Mouse (Mus musculus) right cerebral cortex, postnatal 14 days (tissue): ENCODE measurements around the gene Prox1.
A peak's percentile ranks its signal among the peaks of the same experiment; 100 is the strongest.

Source experiments
- DNase-seq: peaks from one replicate; pipeline ENCODE4 v3.0.0; 2022

Gene Prox1

DNA sequence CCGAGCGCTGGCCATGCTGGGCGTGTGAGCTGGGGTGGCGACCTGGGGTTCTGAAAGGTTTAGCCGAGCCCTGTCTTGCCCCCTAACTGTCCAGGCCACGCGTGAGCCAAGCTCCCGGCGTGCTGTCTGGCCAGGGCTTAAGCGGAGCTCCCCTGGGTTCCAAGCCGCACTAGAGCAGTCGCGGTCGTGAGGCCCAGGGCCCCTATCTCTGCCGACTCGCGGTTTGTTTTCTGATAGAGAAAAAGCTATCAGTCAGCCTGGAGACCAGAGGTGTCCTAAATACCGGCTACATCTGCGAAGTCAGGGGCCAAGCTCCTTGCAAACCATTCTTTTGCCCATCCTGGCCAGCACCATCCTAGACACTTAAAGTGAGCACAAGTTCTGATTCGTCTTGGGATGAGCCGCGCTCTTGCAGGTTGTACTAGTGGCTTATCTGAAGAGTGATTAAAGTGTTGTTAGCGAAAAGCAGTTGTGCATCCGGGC, 2.5 kb upstream of the Prox1 start:
- no peak for DNase-seq

DNA sequence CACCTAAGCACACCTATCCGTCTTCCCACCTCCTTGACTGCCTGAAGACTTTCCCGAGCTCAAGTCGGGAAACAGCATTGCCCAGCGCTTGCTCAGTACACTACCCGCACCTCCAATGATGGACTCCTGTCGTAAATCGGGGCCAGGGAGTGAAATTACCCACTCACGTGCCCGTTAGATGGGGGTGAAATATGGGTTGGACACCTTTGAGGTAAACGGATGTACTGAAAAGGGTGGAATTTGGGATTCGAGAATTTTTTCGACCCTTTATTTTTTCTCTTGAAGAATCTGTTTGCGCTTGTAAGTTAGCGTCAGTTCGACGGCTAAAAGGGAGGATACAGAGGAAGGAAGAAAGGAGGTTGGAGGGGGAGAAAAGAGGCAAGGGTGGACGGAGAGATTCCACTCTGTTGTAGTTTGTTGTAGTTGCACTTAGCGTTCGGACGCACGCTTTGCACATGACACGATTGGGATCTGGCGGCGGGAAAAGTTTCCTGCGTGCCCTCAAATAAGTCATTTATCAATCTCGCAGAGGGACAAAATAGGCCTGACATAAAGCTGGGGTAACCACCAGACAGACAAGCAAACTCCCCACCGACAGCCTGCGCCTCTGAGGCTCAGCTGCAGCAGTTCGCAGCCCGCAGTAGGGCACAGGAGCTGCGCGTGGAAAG, 1.9 kb upstream of the Prox1 start:
- DNase-seq: no peak

DNA sequence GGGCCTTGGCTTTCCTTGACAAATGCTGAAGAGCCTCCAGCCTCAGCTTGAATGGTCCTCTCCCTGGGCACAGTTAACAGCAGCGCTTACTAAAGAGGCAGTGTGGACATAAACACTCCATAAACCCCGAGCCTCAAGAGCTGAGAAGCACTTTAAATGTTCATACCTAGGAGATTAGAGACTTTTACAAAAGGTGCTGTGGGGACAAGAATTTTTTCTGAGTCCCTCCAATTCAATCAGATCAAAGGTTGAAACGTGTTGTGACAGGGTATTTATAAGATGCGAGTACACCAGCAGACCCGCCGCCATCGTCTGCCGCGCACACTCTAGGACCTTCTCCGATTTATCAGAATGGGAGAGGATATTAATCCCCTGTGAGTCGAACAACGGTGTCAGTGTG, 1.2 kb upstream of the Prox1 start:
- DNase-seq: no peak

DNA sequence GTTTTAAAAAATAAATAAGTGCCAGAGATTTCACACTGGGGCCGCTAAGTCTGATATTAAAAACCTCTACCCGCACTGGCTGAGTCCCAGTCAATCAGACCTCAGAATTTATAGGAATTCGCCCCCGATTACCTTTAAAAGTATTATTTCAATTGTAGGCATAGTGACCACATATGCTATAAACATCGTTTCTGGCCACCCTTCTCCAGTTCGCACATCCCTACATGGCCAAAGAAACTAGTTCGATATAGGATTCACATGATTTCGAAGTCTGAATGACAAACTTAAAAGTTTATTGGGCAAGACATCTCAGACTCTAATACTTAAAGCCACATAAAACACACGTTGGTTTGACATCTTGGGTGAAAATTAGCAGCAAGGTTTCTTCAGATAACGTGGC, 827 bp upstream of the Prox1 start:
- DNase-seq: no peak

DNA sequence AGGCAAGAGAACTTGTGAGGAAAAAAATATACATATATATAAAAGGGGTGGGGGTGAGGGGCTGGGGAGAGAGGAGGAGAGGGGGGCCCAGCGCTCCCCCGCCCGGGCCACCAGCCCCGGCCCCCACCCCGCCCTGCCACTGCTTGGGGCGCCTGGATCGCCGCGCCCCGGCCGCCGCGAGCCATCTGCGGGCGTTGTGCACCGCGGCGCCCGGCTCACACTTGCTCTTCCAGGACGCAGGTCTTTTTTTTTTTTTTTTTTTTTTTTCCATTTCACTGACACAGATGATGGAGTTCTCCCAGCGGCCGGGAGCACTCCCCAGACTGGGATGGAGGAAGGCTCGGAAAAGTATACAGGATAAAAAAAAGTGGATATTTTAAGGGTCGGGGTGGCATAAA, 304 bp upstream of the Prox1 start:
- DNase-seq: no peak

DNA sequence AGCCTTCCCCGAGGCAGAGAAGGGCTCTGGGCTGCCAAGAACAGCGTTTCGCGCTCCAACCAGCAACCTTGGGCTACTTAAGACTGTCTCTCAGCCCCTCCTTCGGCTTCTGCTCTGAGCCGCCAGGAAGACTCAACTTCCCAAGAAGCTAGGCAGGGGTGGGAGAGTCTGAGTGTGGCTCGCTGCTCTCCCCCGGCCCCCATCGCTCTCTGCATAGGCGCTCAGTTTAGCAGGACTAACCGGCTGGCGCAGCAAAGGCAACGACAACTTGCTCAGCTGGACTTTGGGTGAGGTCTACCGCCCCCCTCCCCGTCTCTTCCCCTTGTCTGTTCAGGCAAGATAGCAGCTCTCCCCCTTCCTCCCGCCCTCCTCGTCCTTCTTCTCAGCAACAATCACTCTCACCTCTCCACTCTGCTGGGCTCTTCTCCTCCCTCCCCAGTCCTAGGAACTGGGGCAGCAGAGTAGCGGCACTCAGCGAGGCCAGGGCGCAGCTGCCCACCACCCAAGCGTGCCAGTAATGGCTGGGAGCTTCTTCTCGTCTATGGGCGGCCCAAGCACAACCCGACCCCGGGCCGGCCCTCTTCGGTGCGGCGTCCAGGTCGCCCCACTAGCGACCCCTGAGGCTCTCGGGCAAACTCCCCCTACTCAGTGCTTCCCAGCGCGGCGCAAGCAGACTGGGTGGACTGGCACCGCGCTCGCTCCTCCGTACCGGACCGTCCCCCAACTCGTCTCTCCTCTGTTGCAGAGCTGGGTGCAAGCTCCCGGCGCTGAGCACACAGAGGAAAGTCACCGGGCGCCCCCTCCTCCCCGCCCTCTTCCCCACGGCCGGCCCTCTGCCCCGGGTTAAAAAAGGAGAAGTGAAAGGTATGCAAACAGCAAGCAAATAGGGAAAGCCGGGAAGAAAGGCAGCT, 1.5 kb downstream of the Prox1 start:
- DNase-seq: no peak

DNA sequence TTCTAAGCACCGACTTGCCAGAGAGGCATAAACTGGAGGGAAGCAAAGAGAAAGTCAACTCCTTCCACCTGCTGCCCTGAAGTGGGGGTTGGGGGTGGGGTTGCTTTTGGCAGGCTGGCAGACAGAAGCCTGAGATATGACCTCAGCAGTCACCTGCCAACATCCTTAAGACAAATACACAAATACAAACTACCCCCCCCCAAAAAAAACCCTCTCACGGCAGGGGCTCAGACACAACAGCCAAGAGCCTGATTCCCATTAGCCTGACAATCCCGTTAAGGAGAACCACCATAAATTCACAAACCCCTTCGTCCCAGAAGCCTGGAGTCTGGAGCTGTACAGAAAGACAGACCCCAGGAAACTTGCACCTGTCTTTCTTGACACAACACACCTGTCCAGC, 2.4 kb downstream of the Prox1 start:
- DNase-seq: no peak

DNA sequence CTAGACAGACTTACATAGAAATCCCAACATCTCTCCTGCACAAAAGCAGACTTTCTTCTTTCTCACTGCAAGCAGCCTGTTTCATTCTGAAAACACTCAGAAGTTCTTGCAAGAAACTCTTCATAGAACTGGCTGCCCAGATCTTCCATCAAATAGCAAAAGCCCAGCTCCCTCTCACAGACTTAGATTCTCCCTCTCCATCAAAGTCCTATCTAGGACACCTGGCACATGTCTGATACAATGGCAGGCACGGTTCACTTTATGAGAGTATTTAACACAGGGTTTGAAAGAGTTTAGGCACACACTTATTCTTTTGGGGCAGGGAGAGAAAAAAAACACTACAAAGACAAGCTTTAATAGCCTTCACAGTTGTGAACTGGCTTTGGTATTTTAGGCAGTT, 2.9 kb downstream of the Prox1 start:
- no peak for DNase-seq

DNA sequence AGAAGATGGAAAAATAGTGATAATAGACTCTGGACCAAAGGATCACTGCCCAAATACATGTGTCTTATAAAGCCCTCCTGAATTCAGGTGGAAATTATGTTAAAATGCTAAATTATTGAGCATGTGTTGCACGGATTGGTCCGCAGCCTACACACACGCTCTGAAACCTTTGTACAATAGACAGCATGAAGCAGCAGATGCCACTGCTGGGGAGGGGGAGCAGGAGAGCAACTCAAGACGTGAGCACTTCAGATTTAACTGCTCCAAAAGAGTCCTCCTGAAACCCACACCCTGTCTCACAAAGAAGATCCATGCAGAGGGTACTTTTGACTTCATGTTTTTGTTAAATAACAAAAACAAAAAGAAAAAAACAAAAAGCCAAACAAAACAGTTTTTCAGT, 5.0 kb downstream of the Prox1 start:
- no peak for DNase-seq

DNA sequence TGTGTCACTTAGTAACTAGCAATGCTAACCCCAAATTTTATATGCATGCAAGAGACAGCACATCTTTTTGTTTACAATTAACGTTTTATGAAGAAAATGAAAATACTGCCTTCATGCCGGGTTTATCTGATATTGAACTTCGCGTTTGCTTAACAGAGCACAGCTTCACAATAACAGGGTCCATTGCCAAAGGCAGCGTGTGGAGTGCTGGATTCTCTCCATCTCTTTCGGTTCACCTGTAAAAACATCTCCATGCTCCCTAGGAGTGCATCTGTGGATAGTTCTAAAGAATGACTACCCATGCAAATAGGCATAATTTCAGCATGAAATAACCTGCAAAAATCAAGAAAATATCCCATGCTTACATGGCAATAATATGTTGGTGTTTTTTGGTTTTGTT, 7.0 kb downstream of the Prox1 start:
- DNase-seq: no peak

DNA sequence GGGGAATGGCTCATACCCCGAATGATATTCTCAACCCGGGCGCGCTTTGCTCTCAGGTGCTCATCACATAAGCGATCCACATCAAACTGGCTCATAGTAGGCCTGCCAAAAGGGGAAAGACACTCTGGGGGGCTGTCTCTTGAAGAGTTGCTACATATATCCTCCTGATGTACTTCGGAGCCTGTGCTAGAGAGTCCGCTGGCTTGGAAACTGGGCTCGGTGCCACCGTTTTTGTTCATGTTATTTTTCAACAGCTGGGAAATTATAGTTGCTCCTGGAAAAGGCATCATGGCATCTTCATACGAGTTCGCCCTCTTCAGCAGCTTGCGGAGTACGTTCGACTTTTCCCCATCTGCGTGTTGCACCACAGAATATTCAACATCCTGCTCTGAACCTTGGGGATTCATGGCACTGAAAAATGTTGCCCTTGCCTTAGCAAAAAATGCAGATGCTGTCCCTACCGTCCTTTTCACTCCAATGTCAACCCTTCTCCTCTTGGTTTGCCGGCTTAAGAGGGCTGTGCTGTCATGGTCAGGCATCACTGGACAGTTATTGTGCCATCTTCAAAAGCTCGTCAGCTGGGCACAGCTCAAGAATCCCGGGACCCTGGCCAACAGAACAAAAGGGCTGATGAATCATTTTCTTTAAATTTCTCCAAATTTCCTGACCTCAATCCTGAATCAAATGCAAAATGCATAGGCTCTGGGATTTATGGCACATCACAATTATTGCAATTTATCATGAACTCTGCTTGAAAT, 8.6 kb downstream of the Prox1 start:
- DNase-seq: peak; percentile 26

DNA sequence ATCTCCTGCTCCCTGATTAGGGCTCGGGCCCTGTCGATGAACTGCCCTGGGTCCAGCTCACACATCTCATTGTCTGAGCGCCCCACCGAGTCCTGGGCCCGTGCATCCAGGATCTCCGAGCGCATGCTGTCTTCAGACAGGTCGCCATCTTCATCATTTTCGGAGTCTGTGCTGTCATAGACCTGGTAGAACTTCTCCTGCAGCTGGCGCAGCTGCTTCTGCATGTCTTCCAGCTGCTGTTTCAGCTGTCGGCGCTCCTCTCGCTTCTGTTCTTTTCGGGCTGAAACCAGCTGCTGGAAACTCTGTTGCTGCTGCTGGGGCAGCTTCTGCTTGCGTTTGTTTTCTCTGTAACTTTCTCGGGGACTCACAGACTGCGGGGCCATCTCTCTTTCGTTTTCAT, 9.2 kb downstream of the Prox1 start:
- no peak for DNase-seq

DNA sequence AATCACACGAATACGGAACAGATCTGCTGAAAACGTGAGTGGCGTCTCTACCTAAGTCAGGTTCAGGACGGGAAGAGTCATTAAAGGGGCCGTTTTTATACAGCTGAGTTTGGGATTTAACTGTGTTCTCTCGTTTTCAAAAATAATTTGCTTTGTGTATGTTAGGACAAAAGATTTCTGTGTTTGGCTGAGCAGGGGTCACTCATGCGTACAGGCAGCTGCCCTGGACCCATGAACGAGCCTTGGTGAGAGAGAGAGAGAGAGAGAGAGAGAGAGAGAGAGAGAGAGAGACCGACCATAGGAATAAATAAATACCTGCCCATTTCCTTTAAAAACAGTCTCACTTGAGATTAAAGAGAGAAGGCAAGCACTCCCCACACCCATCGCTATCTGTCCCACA, 11.1 kb downstream of the Prox1 start:
- DNase-seq: no peak

DNA sequence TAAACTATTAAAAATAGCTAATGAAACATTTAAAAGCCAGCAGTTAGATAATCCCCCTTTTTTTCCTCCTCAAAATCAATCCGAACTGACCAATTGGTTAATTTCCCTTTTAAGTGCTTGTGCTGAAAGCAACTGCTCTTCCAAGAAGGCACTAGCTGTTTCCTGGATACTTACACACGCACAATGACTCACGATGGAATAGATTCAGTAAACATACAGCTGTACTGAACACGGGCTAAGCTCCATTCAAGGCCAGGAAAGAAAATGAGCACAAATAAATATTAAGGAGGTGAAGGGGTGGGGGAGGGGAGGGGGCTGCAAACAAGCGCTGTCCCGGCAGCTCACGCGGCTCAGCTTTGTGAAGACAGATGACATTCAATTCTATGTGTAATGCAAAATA, 14.8 kb downstream of the Prox1 start:
- no peak for DNase-seq

DNA sequence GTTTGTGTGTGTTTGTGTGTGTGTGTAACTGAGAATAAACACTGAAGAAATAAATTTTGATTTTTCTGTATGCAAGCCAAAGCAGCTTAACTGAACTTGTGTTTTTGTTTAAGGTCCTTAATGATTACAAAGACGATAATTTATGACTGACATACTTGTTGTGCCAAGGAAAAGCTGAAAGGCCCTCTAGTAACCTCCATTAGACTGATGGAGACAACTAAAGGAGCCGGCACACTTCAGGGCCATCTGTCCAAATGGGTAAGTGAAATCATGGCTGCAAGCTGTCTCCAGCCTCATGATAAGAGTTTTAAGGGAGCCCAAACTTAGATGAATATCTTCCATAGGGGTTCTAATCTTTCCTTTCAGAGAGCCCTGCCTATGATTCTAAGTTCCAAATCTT, 15.5 kb downstream of the Prox1 start:
- DNase-seq: no peak

DNA sequence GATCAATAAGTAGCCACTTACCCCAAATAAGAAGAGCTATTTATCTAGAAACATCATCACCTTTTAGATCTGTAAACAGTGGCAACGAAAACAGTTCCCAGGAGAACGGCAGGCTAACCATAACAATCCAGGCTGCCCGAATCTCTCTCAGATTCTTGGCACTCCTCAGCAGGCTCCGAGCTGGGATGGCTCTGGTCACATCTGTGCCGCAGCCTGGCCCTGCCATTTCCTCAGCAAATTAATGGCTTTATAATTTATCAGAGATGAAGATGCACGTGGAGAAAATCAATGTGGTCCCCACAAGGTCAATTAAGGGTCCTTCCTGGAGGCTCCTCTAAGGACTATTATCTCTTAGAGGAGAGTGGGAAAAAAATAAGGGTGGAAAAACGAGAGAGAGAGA, 16.2 kb downstream of the Prox1 start:
- no peak for DNase-seq

DNA sequence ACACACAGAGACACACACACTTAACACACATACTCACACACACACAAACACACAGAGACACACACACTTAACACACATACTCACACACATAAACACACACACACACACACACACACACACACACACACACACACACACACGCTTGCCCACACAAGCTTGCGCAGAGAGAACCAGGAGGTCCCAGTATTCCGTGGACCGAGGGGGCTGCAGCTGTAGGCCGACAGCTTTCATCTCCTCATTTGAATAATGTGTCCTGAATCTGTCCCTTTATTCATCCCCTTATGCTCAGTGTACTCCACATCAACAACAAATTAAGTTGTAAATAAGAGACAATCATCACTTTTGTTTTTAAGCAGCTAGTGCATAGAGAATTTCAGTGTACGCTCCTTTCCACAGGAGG, 17.9 kb downstream of the Prox1 start:
- DNase-seq: no peak

DNA sequence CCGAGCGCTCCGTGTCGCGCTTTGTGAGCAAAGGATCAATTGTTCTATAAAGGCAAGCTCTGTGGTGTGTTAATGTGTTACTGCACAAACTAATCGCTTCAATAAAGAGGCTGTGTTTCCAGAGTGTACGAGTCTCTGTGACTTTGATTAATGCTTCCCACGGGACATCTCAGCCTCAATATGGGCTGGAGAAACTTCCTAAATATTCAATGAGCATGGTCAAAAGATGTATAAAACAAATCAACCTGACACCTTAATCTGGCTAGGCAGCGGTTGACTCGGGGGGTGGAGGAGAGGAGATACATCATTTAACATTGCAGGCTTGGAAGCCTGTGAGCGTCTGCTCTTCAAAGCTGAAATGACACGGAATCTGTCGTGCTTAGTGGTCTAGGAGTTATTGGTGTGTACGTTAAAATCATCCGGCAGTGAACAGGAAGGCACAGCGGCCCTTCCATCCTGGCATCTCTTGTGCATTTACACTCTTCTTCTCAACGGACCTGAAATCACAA, 21.2 kb downstream of the Prox1 start:
- DNase-seq: no peak

DNA sequence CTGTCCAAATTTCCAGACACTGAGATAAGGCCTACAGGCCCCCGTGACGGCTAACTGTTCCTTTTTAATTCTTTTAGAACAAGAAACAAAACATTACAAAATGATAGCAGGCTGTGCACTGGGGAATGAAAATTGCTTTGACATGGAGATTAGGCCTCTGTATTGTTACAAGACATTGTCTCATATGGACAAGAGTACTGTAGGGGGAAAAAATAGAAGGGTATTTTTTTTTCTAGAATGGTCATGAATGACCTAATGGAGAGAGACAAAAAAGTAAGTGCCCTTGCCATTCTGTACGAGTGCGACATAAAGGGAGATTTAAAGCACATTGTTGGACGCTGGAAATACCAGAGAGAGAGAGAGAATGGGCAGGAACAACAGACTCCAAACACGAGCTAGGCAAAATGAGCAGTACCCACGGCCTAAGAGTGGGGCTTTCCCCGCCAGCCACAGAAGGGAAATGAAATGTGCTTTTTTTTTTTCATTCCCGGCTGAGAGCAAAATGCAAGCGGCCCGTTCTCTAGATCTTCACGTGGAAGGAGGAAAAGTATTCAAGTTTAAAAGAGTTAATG, 21.8 kb downstream of the Prox1 start:
- no peak for DNase-seq

DNA sequence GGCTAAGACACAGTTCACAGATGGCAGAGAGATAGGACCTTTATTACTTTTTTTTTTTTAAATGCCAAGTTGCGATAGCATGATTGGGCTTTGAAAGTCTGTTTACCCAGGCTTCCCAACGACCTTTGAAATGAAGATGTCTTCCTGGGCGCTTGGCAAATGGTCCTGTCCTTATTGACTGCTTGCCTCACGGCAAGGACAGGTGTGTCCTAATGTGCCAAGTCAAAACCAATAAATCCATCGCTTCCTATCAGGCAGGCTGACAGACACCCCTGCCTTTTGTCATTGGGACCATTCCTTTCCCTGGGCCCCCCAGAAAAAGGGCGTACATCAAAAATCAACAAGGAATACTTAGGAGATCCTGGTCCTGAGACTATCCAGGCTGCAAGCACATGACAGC, 22.7 kb downstream of the Prox1 start:
- DNase-seq: no peak

DNA sequence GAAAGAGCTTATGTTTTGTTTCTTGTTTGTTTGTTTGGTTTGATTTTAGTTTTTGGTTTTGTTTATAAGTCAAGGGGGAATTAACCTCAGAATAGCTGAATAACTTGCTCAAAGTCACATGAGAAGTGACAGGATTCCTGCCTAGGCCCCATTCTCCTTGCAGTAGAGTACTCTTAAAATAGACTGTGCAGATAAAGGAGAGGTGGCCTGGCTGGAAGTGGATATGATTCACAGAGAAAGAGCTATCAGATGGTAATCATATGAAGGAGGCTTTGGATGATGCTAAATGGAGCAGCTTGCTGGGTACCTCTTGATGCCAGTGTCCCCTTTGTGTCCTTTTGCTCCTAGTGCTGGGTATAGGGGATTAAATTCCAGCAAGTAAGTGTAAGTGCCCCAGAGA, 26.1 kb downstream of the Prox1 start:
- DNase-seq: no peak

DNA sequence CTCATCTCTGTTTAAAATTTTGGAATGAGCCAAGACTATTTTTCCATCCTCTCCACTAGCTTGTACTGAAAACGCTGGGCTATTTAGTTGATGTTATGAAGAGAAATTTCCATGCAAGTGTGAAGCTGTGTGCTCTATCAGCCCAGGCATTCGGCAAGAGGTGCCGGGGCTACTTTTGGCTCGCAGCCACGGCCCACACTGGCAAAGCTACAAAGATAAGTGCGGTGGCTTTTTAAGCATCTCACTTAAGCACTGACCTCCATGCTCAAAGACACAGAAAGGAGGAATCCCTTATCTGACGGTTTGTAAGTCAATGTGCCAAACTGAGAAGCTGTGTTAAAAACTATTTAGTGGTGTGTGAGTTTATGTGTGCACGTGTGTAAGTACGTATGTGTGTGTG, 26.9 kb downstream of the Prox1 start:
- DNase-seq: no peak

DNA sequence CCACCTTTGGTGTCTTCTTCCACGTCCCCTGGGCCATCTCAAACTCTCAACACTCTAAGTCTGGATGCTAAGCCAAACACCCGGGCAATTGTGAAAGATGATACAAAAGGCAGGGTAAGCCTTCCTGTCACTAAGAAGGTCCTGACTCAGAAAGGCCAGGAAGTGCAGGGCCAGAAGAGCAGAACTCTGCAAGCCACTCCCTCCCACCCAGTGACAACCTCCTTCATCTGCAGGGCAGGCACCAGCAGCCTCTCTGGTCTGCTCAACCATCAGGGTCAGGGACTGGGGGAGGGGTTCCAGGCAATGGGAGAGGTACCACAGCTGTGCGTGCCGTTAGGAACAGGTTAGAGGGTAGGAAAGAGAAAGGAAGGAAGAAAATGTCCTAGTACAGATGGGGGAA, 27.9 kb downstream of the Prox1 start:
- DNase-seq: no peak
